Mouse (Mus musculus) megakaryocyte, embryonic 14.5 days (primary cell): ENCODE measurements around the gene Kifc1. TPM values are rescaled to one million over a fixed set of nuclear protein-coding genes. Genes with fewer than 3 reads are reported as not detected.

Experiments used
- H3K27me3 ChIP-seq: replicated peaks from 2 replicates; pipeline ENCODE3; 2012; ENCODE audit warnings: inconsistent platforms
- H3K36me3 ChIP-seq: replicated peaks from 2 replicates; pipeline ENCODE3; 2012; ENCODE audit warnings: low read length, inconsistent platforms, mixed read lengths
- H3K4me1 ChIP-seq: 2 replicates; pipeline ENCODE4 v1.6.1; 2012; ENCODE audit warnings: inconsistent platforms
- H3K4me3 ChIP-seq: replicated peaks from 2 replicates; pipeline ENCODE3; 2012; ENCODE audit warnings: moderate library complexity, mild to moderate bottlenecking, inconsistent platforms
- H3K9me3 ChIP-seq: 2 replicates; pipeline ENCODE4 v1.6.1; 2012; ENCODE audit warnings: inconsistent platforms
- FLI1 ChIP-seq: IDR thresholded peaks from 2 replicates; pipeline ENCODE4 v1.6.1; 2012; ENCODE audit warnings: low read length, inconsistent platforms, mixed read lengths
- GATA1 ChIP-seq: IDR thresholded peaks from 3 replicates; pipeline ENCODE4 v1.6.1; 2012; ENCODE audit warnings: mixed read lengths, low read length, inconsistent platforms, borderline replicate concordance
- polyA plus RNA-seq: library from polyadenylated mRNA; stranded (reverse); fragments of >175 nt; gene quantifications from 2 replicates; pipeline ENCODE4 v1.2.3, GENCODE M21; 2012; ENCODE audit warnings: low replicate concordance; ENCODE audit not compliant: insufficient read depth

Gene Kifc1
- polyA plus RNA-seq, 1 experiment, result 31.7 TPM

GRCm38 (mm10) chr17:33828892-33829291 is 61.6 kb downstream of the Kifc1 start:
- Histone ChIP-seq H3K36me3 (peaks cover 72% of the 10 kb centered on the region), H3K4me1 (peaks cover 23% of the 10 kb centered on the region), H3K9me3 (no peaks in the 10 kb centered on the region), H3K4me3 (no peak overlapping the region), H3K27me3 (no peaks in the 10 kb centered on the region)
- TF ChIP-seq GATA1, result no peak
- TF ChIP-seq FLI1, result no peak

- H3K36me3 ChIP-seq, result peaks cover 69% of the 10 kb centered on the region
- H3K9me3 ChIP-seq, result no peaks in the 10 kb centered on the region
- no peak for TF ChIP-seq GATA1
- TF ChIP-seq FLI1, result no peak
- H3K27me3 ChIP-seq, result no peaks in the 10 kb centered on the region
- H3K4me1 ChIP-seq, result peaks cover 42% of the 10 kb centered on the region
- no peak overlapping the region for H3K4me3 ChIP-seq
Observed at GRCm38 (mm10) chr17:33826850-33827249, 63.6 kb downstream of the Kifc1 start.

Other genes starting within 250 kb of the Kifc1 start
- 70.4 and 414 TPM in 2 replicates for gene Hnrnpm, start 203.8 kb downstream of the Kifc1 start, polyA plus RNA-seq
- gene March2, start 172.0 kb downstream of the Kifc1 start, polyA plus RNA-seq, result 77.9 and 126 TPM in 2 replicates
- 140 and 309 TPM in 2 replicates for gene Rab11b, start 130.1 kb downstream of the Kifc1 start, polyA plus RNA-seq
- 0.59 and 1.5 TPM in 2 replicates for gene Angptl4, start 108.8 kb downstream of the Kifc1 start, polyA plus RNA-seq
- 3.8 and 3.9 TPM in 2 replicates for gene Kank3, start 80.1 kb downstream of the Kifc1 start, polyA plus RNA-seq
- gene Rps28, start 66.1 kb downstream of the Kifc1 start, polyA plus RNA-seq, result 840 and 6,431 TPM in 2 replicates
- gene Ndufa7, start 66.1 kb downstream of the Kifc1 start, polyA plus RNA-seq, result 1,277 and 1,645 TPM in 2 replicates
- 16.0 and 94.0 TPM in 2 replicates for gene Cd320, start 47.6 kb downstream of the Kifc1 start, polyA plus RNA-seq
- gene Gm7029, start 16.8 kb downstream of the Kifc1 start, polyA plus RNA-seq, result not detected in 2 replicates
- not detected in 2 replicates for gene Platr17, start 14.5 kb upstream of the Kifc1 start, polyA plus RNA-seq
- gene Daxx, start 18.8 kb upstream of the Kifc1 start, polyA plus RNA-seq, result 11.0 and 20.0 TPM in 2 replicates
- gene Tapbp, start 25.2 kb upstream of the Kifc1 start, polyA plus RNA-seq, result 362 and 606 TPM in 2 replicates
- 45.3 and 51.7 TPM in 2 replicates for gene Zbtb22, start 25.2 kb upstream of the Kifc1 start, polyA plus RNA-seq
- gene Rgl2, start 38.9 kb upstream of the Kifc1 start, polyA plus RNA-seq, result 90.4 and 221 TPM in 2 replicates
- gene Pfdn6, start 49.7 kb upstream of the Kifc1 start, polyA plus RNA-seq, result 39.4 and 269 TPM in 2 replicates
- 58.7 and 64.2 TPM in 2 replicates for gene Wdr46, start 50.0 kb upstream of the Kifc1 start, polyA plus RNA-seq
- gene B3galt4, start 60.8 kb upstream of the Kifc1 start, polyA plus RNA-seq, result 15.5 and 19.7 TPM in 2 replicates
- 75.8 and 138 TPM in 2 replicates for gene Vps52, start 65.2 kb upstream of the Kifc1 start, polyA plus RNA-seq
- 17.5 and 129 TPM in 2 replicates for gene Rps18, start 65.3 kb upstream of the Kifc1 start, polyA plus RNA-seq
- gene H2-K1, start 109.7 kb upstream of the Kifc1 start, polyA plus RNA-seq, result 144 and 307 TPM in 2 replicates
- 5.3 and 24.9 TPM in 2 replicates for gene Ring1, start 134.0 kb upstream of the Kifc1 start, polyA plus RNA-seq
- gene H2-Ke6, start 137.4 kb upstream of the Kifc1 start, polyA plus RNA-seq, result 12.4 and 22.2 TPM in 2 replicates
- gene Slc39a7, start 141.0 kb upstream of the Kifc1 start, polyA plus RNA-seq, result 63.6 and 95.7 TPM in 2 replicates
- 66.5 and 117 TPM in 2 replicates for gene Rxrb, start 141.2 kb upstream of the Kifc1 start, polyA plus RNA-seq
- 19.6 and 36.5 TPM in 2 replicates for gene Col11a2, start 148.8 kb upstream of the Kifc1 start, polyA plus RNA-seq
- 9.5 and 12.1 TPM in 2 replicates for gene H2-Oa, start 201.7 kb upstream of the Kifc1 start, polyA plus RNA-seq
- gene H2-DMa, start 228.9 kb upstream of the Kifc1 start, polyA plus RNA-seq, result 19.3 and 32.1 TPM in 2 replicates
- 174 and 242 TPM in 2 replicates for gene Brd2, start 232.0 kb upstream of the Kifc1 start, polyA plus RNA-seq